Mouse (Mus musculus) lung, embryonic 14.5 days (tissue): ENCODE data around the gene Smg6. TPM values are rescaled to one million over a fixed set of nuclear protein-coding genes. Genes with fewer than 3 reads are reported as not detected.

ENCODE experiments used
- ATAC-seq: fragments of 200-750 bp; cut with Nextera tagmentation; 2 replicates; pipeline ENCODE4 v1.8.0; 2017; ENCODE audit warnings: mild to moderate bottlenecking, moderate TSS enrichment, moderate library complexity; ENCODE audit not compliant: insufficient read depth
- DNase-seq: peaks from one replicate; pipeline ENCODE4 v3.0.0-alpha.2; 2015
- H3K27ac ChIP-seq: fragments of 300-500 bp; sonication (generic); 2 replicates; pipeline ENCODE4 v1.5.1; 2014; ENCODE audit warnings: low read depth, mild to moderate bottlenecking, moderate library complexity
- H3K27me3 ChIP-seq: fragments of 300-500 bp; sonication (generic); 2 replicates; pipeline ENCODE4 v1.6.1; 2014; ENCODE audit warnings: low read length, control low read depth; ENCODE audit not compliant: insufficient read depth
- H3K36me3 ChIP-seq: fragments of 300-500 bp; sonication (generic); 2 replicates; pipeline ENCODE4 v1.6.1; 2014; ENCODE audit warnings: control low read depth; ENCODE audit not compliant: insufficient read depth
- H3K4me1 ChIP-seq: fragments of 300-500 bp; sonication (generic); 2 replicates; pipeline ENCODE4 v1.6.1; 2014; ENCODE audit warnings: antibody characterized with exemption, control low read depth; ENCODE audit not compliant: insufficient read depth
- H3K4me2 ChIP-seq: fragments of 300-500 bp; sonication (generic); 2 replicates; pipeline ENCODE4 v1.6.1; 2014; ENCODE audit warnings: mild to moderate bottlenecking
- H3K4me3 ChIP-seq: fragments of 300-500 bp; sonication (generic); 2 replicates; pipeline ENCODE4 v1.5.1; 2014; ENCODE audit warnings: low read depth, low read length
- H3K9ac ChIP-seq: fragments of 300-500 bp; sonication (generic); 2 replicates; pipeline ENCODE4 v1.6.1; 2014
- H3K9me3 ChIP-seq: fragments of 300-500 bp; sonication (generic); 2 replicates; pipeline ENCODE4 v1.6.1; 2016; ENCODE audit warnings: low read depth, low read length, control low read depth
- CTCF ChIP-seq: IDR thresholded peaks from 2 replicates; pipeline ENCODE4 v1.5.1; 2016; ENCODE audit warnings: antibody characterized with exemption, low read depth
- WGBS: fragments of 180-500 bp; shearing (Covaris S2); extraction: QIAGEN DNeasy Blood & Tissue Kit; methylation state at CpG from one replicate; pipeline ENCODE4 v1.1.7; 2014; 5-methylcytosine and 5-hydroxymethylcytosine counted together
- polyA plus RNA-seq: library from polyadenylated mRNA; unstranded; fragments of >200 nt; fragmentation: Nextera tagmentation; extraction: Ambion mirVana; gene quantifications from 2 replicates; pipeline ENCODE4 v1.2.1, GENCODE M21; 2014

Gene Smg6
- polyA plus RNA-seq, 1 experiment from 2014 or later = 16.4 TPM

DNA sequence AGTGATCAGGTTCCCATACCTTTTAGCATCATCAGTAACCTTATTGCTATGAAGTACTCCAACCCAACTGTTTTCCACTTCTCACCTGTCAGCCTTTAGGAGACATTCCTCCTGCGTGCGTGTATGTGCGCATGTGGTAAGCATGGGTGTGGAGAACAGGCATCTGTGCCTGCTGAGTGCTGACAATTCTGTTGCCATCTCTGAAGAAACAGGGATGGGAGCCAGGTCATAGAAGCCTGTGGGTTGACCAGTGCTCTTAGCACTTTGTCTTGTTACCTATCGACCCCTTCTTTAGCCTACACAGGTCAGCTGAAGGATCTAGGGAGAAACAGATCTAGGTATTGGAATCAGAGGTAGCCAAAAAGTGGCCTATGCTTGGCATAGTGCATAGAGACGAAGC, 207.8 kb downstream of the Smg6 start:
- Histone ChIP-seq H3K4me3 (no peak overlapping the region), H3K4me2 (no peak overlapping the region), H3K36me3 (no peaks in the 10 kb centered on the region), H3K9ac (no peak overlapping the region), H3K27me3 (no peaks in the 10 kb centered on the region), H3K9me3 (no peaks in the 10 kb centered on the region), H3K4me1 (peaks cover 12% of the 10 kb centered on the region; the same call in 1 of the 2 replicates), H3K27ac (peak overlapping the region; percentile 19; the same call in 1 of the 2 replicates)
- ATAC-seq (no peak), DNase-seq (no peak)
- 82% methylated on average over 5 of the region's 5 CpGs for WGBS
- TF ChIP-seq CTCF = no peak

DNA sequence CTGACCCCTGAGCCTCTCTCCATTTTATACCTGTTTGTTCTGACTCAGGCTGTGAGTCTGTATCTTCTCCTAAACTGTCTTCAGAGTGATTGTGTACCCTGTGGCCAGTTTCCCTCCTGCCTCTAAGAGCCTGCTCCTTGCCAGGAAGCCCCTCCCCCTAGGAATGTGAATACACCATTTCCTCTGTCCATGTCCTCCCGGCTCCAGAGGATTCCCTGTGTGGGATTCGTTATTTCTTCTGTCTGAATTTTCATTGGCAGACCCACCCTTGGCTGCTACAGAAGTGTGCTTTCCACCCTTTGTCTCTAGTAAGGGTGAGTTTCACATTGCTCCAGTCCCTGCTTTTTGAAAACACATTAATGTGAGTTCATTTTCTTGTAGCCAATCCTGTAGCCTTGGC, 208.3 kb downstream of the Smg6 start:
- Histone ChIP-seq H3K4me1 (peaks cover 17% of the 10 kb centered on the region; the same call in 1 of the 2 replicates), H3K27ac (peak overlapping the region; percentile 19), H3K36me3 (no peaks in the 10 kb centered on the region), H3K9ac (no peak overlapping the region), H3K4me3 (no peak overlapping the region), H3K4me2 (no peak overlapping the region), H3K27me3 (no peaks in the 10 kb centered on the region), H3K9me3 (no peaks in the 10 kb centered on the region)
- no peak for TF ChIP-seq CTCF
- peak; percentile 85 for ATAC-seq
- 3% methylated on average over 2 of the region's 2 CpGs for WGBS
- DNase-seq = peak; percentile 87

DNA sequence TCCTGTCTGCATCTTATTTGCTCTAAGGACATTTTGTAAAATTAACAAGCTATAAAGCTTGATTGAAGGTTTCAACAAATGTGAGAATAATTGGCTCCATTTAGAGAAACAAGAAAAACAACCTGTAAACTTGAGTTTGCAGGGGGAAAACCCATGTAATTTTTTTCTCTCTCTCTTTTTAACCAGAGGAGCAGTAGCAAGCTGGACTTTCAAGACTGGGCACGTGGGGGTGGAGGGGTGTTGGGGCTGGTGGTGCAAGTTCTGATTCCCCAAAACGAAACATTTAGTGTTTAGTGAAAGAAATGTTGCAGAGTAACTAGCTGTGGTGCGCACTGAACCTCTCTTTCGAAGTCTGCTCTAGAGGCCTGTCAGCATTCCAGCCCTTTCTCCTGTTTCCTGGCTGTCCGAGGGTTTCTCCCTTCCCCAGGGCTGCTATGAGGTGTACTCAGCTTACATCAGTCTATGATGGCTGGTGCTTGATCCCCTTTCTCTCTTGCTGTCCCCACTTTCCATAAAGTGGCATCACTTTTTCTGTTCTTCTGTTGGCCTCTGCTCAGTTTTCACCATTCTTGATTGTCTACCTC, 209.0 kb downstream of the Smg6 start:
- Histone ChIP-seq H3K4me1 (peaks cover 20% of the 10 kb centered on the region; the same call in 1 of the 2 replicates), H3K36me3 (no peaks in the 10 kb centered on the region), H3K4me3 (no peak overlapping the region), H3K4me2 (no peak overlapping the region), H3K27me3 (no peaks in the 10 kb centered on the region), H3K9me3 (no peaks in the 10 kb centered on the region), H3K27ac (peak overlapping the region; percentile 19; the same call in 1 of the 2 replicates), H3K9ac (no peak overlapping the region)
- TF ChIP-seq CTCF = no peak
- ATAC-seq = no peak
- 59% methylated on average over 5 of the region's 5 CpGs for WGBS
- no peak for DNase-seq

DNA sequence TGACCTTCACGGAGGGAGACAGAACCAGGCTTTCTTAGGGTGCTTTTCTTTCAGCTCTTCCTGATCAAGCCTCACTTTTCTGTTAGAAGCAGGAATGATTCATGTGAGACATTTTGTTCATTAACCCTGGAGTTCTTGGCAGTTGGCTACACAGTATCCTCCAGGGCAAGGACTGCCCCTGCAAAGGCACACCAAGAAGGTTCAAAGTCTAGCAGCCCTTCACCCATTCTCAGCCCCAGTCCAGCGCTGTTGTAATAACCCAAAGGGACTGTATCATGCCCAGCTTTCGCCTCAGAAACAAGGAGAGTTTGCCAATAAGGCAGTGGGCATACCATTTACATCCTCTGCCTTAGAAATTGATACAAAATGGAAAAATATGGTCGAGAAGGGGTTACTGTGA, 209.7 kb downstream of the Smg6 start:
- Histone ChIP-seq H3K36me3 (no peaks in the 10 kb centered on the region), H3K4me1 (peaks cover 26% of the 10 kb centered on the region), H3K4me3 (no peak overlapping the region), H3K27me3 (no peaks in the 10 kb centered on the region), H3K27ac (no peak overlapping the region), H3K9ac (no peak overlapping the region), H3K9me3 (no peaks in the 10 kb centered on the region), H3K4me2 (no peak overlapping the region)
- TF ChIP-seq CTCF = no peak
- DNase-seq (no peak), ATAC-seq (no peak)
- 87% methylated on average over 4 of the region's 4 CpGs for WGBS

DNA sequence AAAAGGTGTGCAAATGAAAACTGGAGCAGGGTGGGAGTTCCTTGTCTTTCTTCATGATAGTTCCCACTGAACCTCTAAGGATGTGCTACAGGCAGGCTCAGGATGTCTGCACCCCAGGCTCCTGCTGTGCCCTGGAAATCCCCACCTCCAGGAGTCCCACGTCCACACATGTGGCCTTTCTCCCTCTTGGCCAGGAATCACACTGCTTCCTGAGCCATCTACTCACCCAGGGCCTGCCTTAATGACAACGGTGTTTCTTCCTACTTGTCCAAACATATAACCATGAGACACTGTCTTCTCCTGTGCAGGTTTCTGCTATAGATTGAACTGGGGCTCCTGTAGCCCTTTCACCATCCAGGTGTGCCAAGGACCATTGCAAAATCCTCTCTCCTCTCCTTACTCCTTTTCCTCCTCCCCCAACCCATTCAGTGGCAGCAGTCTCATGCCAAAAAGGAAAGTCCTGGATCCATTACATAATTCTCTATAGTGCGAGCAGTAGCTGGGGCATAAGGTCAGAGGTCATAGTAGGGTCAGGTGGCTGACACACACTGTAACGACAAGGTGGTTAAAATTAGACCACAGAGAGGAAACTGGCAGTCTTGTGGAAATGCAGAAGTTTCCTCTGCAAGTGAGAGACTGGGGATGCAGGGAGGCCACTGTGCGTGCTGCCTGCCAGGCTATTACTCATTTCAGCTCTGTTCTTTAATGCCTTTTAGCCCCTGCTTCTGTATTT, 211.2 kb downstream of the Smg6 start:
- no peak for TF ChIP-seq CTCF
- ATAC-seq = no peak
- Histone ChIP-seq H3K27ac (peak overlapping the region; percentile 16; the same call in 1 of the 2 replicates), H3K27me3 (no peaks in the 10 kb centered on the region), H3K9ac (no peak overlapping the region), H3K9me3 (no peaks in the 10 kb centered on the region), H3K36me3 (no peaks in the 10 kb centered on the region), H3K4me3 (no peak overlapping the region), H3K4me1 (peaks cover 38% of the 10 kb centered on the region), H3K4me2 (no peak overlapping the region)
- WGBS = 33% methylated on average over 5 of the region's 5 CpGs
- peak; percentile 59 for DNase-seq

DNA sequence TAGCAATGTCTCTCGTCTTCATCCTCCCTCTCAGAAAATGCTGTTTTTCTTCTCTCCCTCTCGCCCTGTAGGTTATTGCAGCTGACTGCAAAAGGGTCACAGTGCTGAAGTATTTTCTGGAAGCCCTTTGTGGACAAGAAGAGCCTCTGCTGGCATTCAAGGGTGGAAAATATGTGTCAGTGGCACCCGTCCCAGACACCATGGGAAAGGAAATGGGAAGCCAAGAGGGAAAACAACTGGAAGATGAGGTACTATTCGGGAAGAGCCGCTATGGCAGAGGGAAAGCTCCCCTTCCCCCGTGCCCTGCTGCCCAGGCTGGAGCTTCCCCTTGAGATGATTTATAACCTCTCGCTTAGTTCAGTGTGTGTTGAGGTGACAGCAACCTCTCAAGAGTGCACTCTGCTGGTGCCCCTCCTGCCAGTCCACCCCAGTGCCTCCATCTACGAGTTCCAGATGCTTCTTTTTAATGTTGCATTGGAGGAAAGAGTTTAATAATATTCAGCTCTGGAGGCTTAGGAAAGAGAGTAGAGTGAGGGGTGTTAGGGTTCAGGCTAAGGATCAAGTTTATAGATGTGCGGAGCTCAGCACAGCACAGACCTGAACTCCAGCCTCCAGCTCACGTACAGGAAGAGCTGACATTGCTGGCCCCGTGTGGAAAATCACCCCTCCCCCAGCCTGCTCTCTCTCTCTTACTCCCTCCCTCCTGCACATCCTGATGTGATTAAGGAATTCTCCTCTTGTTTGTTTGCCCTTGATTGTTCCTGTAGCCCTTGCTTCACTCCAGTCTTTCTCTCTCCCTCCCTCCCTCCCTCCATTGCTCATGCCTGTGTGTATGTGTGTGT, 213.7 kb downstream of the Smg6 start:
- Histone ChIP-seq H3K27ac (peak overlapping the region; percentile 75), H3K9ac (no peak overlapping the region), H3K4me1 (peaks cover 28% of the 10 kb centered on the region), H3K4me3 (no peak overlapping the region), H3K4me2 (no peak overlapping the region; the same call in 1 of the 2 replicates), H3K9me3 (no peaks in the 10 kb centered on the region), H3K27me3 (no peaks in the 10 kb centered on the region), H3K36me3 (peaks cover 13% of the 10 kb centered on the region)
- ATAC-seq (peak; percentile 56), DNase-seq (peak; percentile 80)
- WGBS = 13% methylated on average over 11 of the region's 11 CpGs
- TF ChIP-seq CTCF = no peak

DNA sequence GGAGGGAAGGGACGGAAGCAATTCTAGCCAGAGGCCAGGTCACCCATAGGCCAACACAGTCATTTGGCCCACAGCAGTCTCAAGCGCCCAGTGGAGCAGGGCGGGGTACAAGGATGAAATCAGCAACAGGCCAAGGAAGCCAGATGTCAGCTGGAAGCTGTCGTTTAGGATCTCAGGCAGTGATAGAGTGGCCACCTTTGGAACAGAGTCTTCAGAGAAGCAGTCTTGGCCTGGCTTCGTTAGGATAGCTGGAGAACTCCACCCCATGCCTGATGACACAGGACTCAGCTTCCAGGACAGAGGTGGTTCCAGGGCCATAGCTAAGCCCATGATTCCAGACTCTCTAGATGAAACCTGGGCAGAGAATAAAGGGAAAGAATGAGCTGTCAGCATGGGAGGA, 214.8 kb downstream of the Smg6 start:
- no peak for DNase-seq
- no peaks in the 10 kb centered on the region for H3K27me3 ChIP-seq
- no peak for ATAC-seq
- H3K4me2 ChIP-seq = no peak overlapping the region
- H3K4me1 ChIP-seq = peaks cover 28% of the 10 kb centered on the region
- TF ChIP-seq CTCF = no peak
- H3K27ac ChIP-seq = peak overlapping the region; percentile 75
- no peak overlapping the region for H3K9ac ChIP-seq
- no peaks in the 10 kb centered on the region for H3K9me3 ChIP-seq
- WGBS = 49% methylated on average over 5 of the region's 5 CpGs
- H3K36me3 ChIP-seq = peaks cover 23% of the 10 kb centered on the region
- no peak overlapping the region for H3K4me3 ChIP-seq
